Mouse (Mus musculus): ENCODE data around the gene Clca3a2. TPM values are rescaled to one million over a fixed set of nuclear protein-coding genes. Genes with fewer than 3 reads are reported as not detected.
A peak's percentile ranks its signal among the peaks of the same experiment; 100 is the strongest.
"Not testable (repeated sequence)": the region's sequence is repeated elsewhere in the genome, so short reads cannot be mapped to it uniquely, and the experiment has no call there.

Gene Clca3a2
- total and polyA plus RNA-seq, 3 experiments: 0.05 to 1.7 TPM; not detected in 1

GRCm38 (mm10) chr3:144811821-144812220 is 7.5 kb downstream of the Clca3a2 start:
- ATAC-seq (ENCODE audit: extremely low read depth, insufficient number of reproducible peaks, low FRiP score, poor library complexity, severe bottlenecking) (no peak), DNase-seq (ENCODE audit: low spot score) (no peak)
- Histone ChIP-seq H3K9me3 (replicated peaks) (no peaks in the 10 kb centered on the region), H3K4me1 (ENCODE audit: insufficient read depth, low read depth, low read length) (peaks cover 2% of the 10 kb centered on the region; the same call in 1 of the 2 replicates), H3K36me3 (replicated peaks) (no peaks in the 10 kb centered on the region), H3K27me3 (ENCODE audit: insufficient read depth, low read length) (no peaks in the 10 kb centered on the region), H3K4me3 (ENCODE audit: low read depth, low read length) (no peak overlapping the region)
- TF ChIP-seq CTCF (IDR thresholded peaks at IDR 0.05; ENCODE audit: low read depth, low read length) (no peak), GATA2 (IDR thresholded peaks at IDR 0.05; ENCODE audit: borderline replicate concordance, low read depth, low read length) (no peak), POLR2AphosphoS5 (IDR thresholded peaks at IDR 0.05; ENCODE audit: insufficient replicate concordance, low read depth, low read length) (no peak), GATA1 (IDR thresholded peaks at IDR 0.05; ENCODE audit: borderline replicate concordance, low read length) (no peak), TAL1 (conservative IDR thresholded peaks at IDR 0.05; ENCODE audit: low read depth, low read length) (no peak)

GRCm38 (mm10) chr3:144808153-144808925 is 11.0 kb downstream of the Clca3a2 start:
- DNase-seq (ENCODE audit: low spot score); H3K27me3 ChIP-seq (ENCODE audit: insufficient read depth, low read length); H3K4me3 ChIP-seq (ENCODE audit: low read depth, low read length); H3K9me3 ChIP-seq (replicated peaks); H3K4me1 ChIP-seq (ENCODE audit: insufficient read depth, low read depth, low read length); H3K36me3 ChIP-seq (replicated peaks): not testable (repeated sequence)
- peak; percentile 98 for ATAC-seq (ENCODE audit: extremely low read depth, insufficient number of reproducible peaks, low FRiP score, poor library complexity, severe bottlenecking)

GRCm38 (mm10) chr3:144806626-144807025 is 12.7 kb downstream of the Clca3a2 start:
- not testable (repeated sequence) for DNase-seq (ENCODE audit: low spot score)

GRCm38 (mm10) chr3:144801861-144802260 is 17.4 kb downstream of the Clca3a2 start:
- ATAC-seq (ENCODE audit: extremely low read depth, insufficient number of reproducible peaks, low FRiP score, poor library complexity, severe bottlenecking): peak; percentile 70
- no peak for DNase-seq (ENCODE audit: low spot score)
- Histone ChIP-seq H3K4me1 (ENCODE audit: insufficient read depth, low read depth, low read length) (peaks cover 2% of the 10 kb centered on the region; the same call in 1 of the 2 replicates), H3K36me3 (replicated peaks) (no peaks in the 10 kb centered on the region), H3K27me3 (ENCODE audit: insufficient read depth, low read length) (no peaks in the 10 kb centered on the region), H3K4me3 (ENCODE audit: low read depth, low read length) (no peak overlapping the region), H3K9me3 (replicated peaks) (no peaks in the 10 kb centered on the region)
- TF ChIP-seq GATA1 (IDR thresholded peaks at IDR 0.05; ENCODE audit: borderline replicate concordance, low read length): no peak
- no peak for TF ChIP-seq POLR2AphosphoS5 (IDR thresholded peaks at IDR 0.05; ENCODE audit: insufficient replicate concordance, low read depth, low read length)
- peak; percentile 33; the same call in 1 of the 2 replicates for TF ChIP-seq CTCF (IDR thresholded peaks at IDR 0.05; ENCODE audit: low read depth, low read length)
- TF ChIP-seq GATA2 (IDR thresholded peaks at IDR 0.05; ENCODE audit: borderline replicate concordance, low read depth, low read length): no peak
- TF ChIP-seq TAL1 (conservative IDR thresholded peaks at IDR 0.05; ENCODE audit: low read depth, low read length): no peak

More at GRCm38 (mm10) chr3:144806626-144807025, 12.7 kb downstream of the Clca3a2 start:
- not testable (repeated sequence) for ATAC-seq (ENCODE audit: extremely low read depth, insufficient number of reproducible peaks, low FRiP score, poor library complexity, severe bottlenecking); H3K9me3 ChIP-seq (replicated peaks); H3K4me1 ChIP-seq (ENCODE audit: insufficient read depth, low read depth, low read length); H3K4me3 ChIP-seq (ENCODE audit: low read depth, low read length); H3K36me3 ChIP-seq (replicated peaks); H3K27me3 ChIP-seq (ENCODE audit: insufficient read depth, low read length)

GRCm38 (mm10) chr3:144785181-144786148 is 33.8 kb downstream of the Clca3a2 start:
- Histone ChIP-seq H3K36me3 (replicated peaks) (no peaks in the 10 kb centered on the region), H3K27me3 (ENCODE audit: insufficient read depth, low read length) (no peaks in the 10 kb centered on the region), H3K9me3 (replicated peaks) (no peaks in the 10 kb centered on the region), H3K4me1 (ENCODE audit: insufficient read depth, low read depth, low read length) (peaks cover 38% of the 10 kb centered on the region), H3K4me3 (ENCODE audit: low read depth, low read length) (peak overlapping the region; percentile 27; the same call in 1 of the 2 replicates)
- peak; percentile 70 for ATAC-seq (ENCODE audit: extremely low read depth, insufficient number of reproducible peaks, low FRiP score, poor library complexity, severe bottlenecking)
- no peak for DNase-seq (ENCODE audit: low spot score)
- 0 out of 2 replicates have a peak, but pooled peaks have one; percentile 9 for TF ChIP-seq TAL1 (conservative IDR thresholded peaks at IDR 0.05; ENCODE audit: low read depth, low read length)
- no peak for TF ChIP-seq CTCF (IDR thresholded peaks at IDR 0.05; ENCODE audit: low read depth, low read length)
- no peak for TF ChIP-seq GATA1 (IDR thresholded peaks at IDR 0.05; ENCODE audit: borderline replicate concordance, low read length)

- TF ChIP-seq GATA2 (IDR thresholded peaks at IDR 0.05; ENCODE audit: borderline replicate concordance, low read depth, low read length) (no peak), POLR2AphosphoS5 (IDR thresholded peaks at IDR 0.05; ENCODE audit: insufficient replicate concordance, low read depth, low read length) (no peak), CTCF (IDR thresholded peaks at IDR 0.05; ENCODE audit: low read depth, low read length) (no peak), GATA1 (IDR thresholded peaks at IDR 0.05; ENCODE audit: borderline replicate concordance, low read length) (no peak), TAL1 (conservative IDR thresholded peaks at IDR 0.05; ENCODE audit: low read depth, low read length) (no peak)
- H3K4me3 ChIP-seq (ENCODE audit: low read depth, low read length): no peak overlapping the region
- ATAC-seq (ENCODE audit: extremely low read depth, insufficient number of reproducible peaks, low FRiP score, poor library complexity, severe bottlenecking): no peak
- no peak for DNase-seq (ENCODE audit: low spot score)
- H3K4me1 ChIP-seq (ENCODE audit: insufficient read depth, low read depth, low read length): peaks cover 11% of the 10 kb centered on the region
- no peaks in the 10 kb centered on the region for H3K36me3 ChIP-seq (replicated peaks)
- H3K27me3 ChIP-seq (ENCODE audit: insufficient read depth, low read length): no peaks in the 10 kb centered on the region
- no peaks in the 10 kb centered on the region; the same call in 1 of the 2 replicates for H3K9me3 ChIP-seq (replicated peaks)
Measured at GRCm38 (mm10) chr3:144765161-144765560, 54.1 kb downstream of the Clca3a2 start.
